Mouse (Mus musculus) urinary bladder, adult 2 months (tissue): ENCODE data around the gene 4930402H24Rik. TPM values are rescaled to one million over a fixed set of nuclear protein-coding genes. Genes with fewer than 3 reads are reported as not detected.

Source experiments
- DNase-seq: peaks from one replicate; pipeline ENCODE4 v3.0.0; 2022; ENCODE audit warnings: low spot score
- polyA plus RNA-seq: library from polyadenylated mRNA; depleted of rRNA; stranded (reverse); fragments of >200 nt; gene quantifications from 2 replicates; pipeline ENCODE4 v1.2.3, GENCODE M21; 2012; rRNA removed

4930402H24Rik gene
- polyA plus RNA-seq, result 46.6 and 46.9 TPM in 2 replicates

DNA sequence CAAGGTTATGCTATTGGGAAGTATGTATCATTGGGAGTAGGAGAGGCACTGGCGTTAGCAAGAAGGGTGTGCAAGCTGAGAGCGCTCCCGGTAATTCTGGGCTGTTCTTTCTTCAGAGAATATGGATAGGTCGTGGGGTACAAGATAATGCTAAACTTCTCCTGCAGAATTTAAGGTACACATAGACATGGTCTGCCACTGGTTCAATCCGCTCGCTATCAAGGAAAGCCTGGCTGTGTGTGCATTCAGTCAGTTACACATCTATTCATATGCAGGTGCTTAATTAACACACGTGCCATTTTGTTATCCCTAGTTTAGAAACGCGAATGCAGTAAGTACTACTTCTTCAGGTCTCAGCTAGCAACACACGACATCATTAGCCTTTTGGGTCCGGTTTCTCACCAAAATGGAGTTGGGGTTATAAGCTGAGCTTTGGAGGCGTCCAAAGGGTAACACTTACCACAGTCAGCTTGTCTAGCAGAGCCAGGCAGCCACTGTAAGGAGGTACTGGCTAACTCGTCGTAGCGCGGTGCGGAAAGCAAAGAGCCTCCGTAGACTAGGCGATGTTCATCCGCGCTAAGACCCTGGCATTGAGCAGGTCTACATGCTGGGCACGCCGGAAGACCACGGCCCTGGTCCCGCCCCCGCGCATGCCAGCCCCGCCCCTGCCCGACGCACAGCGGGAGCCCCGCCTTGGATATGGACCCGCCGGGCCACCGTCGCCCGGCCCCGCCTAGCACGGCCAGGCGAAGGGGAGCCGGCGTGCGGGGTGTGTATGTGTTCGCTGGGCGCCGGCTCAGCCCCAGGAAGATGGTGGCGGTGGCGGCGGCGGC, at the start of gene 4930402H24Rik, which contains the start of gene Atrn:
Gene 4930402H24Rik, minus strand, starts transcription at position 656 of the 833 bp plus-strand sequence.
Gene Atrn, plus strand, starts transcription at position 745 of the 833 bp plus-strand sequence.
- peak; percentile 90 for DNase-seq

DNA sequence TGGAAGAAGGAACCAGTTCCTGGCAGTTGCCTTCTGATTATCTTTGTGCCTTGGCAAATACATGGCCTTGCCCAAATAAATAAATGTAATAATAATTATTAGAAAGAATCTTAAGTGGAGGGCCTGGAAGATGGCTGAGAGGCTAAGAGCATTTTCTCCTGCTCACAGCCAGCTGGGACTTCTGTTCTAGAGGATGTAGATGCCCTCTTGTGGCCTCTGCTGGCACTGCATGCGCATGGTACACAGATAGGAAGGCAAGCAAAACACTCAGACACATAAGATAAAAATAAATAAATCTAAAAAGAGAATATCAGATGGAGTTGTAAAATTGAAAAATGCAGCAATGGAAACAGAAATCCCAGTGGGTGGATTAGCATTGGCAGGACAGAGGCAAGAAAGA, 44.3 kb upstream of the 4930402H24Rik start:
- peak; percentile 60 for DNase-seq

DNA sequence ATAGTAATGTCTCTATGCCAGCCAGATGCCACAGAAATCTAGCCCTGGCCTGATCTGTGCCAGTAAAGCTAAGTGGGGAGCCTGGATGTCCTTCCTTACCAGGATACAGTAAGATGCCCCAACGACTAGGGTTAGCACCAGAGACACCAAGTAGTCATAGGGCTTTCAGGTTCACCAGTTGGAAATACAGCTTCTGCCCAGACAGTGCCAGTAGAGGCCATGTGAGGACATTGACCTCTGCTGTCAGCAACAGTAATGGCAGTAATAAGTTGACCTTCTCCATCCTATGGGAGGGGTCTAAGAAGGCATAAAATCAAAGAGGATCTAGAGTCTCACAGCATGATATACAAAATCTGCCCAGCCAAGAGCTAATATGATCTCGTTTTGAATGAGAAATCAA, 43.6 kb upstream of the 4930402H24Rik start:
- DNase-seq, result no peak

DNA sequence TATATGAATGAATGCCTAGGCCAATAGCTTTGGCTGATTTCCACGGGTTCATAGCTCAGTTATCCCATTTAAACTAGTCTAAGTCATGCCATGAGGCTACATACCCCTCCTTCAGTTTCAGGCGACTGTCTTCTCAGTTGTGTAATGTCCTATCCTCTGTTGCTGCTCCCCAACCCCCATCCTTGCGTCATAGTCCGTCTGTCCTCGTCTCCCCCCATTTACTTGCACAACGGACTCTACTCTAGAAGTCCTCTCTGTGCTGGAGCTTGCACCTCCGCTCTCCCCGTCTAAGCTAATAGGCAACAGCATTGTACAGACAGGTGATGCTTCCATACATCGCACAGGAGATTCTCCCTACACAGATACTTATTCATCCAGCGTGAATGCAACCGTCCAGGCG, 26.7 kb upstream of the 4930402H24Rik start:
- DNase-seq, result no peak

DNA sequence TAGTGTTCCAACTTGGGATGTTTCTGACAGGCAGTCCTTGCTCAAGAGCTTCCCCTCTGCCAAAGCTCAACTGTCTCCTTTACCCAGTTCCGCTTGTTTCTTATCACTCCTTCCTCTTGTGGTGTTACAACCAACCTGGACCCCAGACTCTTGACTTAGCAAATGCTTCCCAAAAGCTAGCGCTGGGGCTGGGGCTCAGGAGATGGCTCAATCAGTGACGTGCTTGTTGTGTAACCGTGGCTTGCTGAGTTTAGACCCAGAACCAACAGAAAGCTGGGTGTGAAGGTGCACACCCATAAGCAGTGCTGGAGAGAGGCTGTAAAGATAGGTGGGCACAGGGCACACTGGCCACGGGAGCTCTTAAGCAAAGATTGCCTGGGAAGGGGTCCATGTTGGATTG, 23.8 kb upstream of the 4930402H24Rik start:
- no peak for DNase-seq

DNA sequence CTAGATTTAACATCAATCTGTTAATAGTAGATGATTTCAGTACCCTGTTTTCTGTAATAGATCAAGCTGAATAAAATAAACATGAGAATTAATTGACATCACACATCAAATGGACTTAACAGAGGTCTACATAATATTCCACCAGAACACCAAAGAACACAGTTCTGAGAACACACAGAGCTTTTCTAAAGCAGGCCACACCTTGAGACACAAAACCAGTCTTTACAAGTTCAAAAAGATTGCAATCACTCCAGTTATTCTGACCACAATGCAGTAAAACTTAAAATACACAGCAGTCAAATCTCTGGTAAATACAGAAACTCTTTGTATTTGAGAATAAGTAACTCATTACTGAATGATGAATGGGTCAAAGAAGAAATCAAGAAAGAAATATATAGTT, 22.3 kb upstream of the 4930402H24Rik start:
- no peak for DNase-seq

DNA sequence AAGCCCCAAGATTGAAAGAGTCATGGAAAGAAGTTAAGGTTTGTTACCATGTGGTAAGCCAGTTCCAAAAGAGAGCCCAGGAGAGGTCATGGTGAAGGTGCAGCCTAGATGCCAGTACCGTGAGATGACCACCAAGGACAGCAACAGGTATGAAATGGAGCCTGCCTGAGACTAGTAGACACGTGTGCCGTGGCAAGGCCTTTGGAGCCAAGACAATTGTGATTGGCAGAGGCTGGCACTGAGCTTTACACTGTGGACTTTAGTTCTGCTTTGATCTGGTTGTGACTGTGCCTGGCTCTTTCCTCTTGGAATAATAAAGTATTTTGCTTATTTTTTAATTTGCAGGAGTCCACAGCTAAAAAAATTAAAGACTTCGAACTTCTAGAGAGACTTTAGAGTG, 21.8 kb upstream of the 4930402H24Rik start:
- DNase-seq, result no peak

DNA sequence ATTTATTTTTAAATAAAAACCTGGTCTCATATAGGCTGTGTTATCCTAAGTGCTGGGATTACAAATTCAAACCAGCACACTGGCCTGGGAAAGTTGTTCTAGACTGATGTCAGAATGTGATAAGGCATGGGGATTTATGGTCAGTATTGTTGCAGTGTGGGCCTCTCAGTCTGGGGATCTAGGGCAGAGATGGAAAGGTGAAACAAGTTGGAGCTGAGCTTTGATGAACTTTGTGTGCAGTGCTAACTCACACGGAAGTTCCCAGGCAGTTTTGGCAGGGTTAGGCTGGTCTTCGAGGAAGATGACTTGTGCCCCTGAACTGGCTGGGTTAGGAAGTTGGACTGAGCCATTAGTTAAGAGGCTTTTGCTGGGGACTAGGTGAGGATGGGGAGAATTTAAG, 18.7 kb upstream of the 4930402H24Rik start:
- DNase-seq, result peak; percentile 24

DNA sequence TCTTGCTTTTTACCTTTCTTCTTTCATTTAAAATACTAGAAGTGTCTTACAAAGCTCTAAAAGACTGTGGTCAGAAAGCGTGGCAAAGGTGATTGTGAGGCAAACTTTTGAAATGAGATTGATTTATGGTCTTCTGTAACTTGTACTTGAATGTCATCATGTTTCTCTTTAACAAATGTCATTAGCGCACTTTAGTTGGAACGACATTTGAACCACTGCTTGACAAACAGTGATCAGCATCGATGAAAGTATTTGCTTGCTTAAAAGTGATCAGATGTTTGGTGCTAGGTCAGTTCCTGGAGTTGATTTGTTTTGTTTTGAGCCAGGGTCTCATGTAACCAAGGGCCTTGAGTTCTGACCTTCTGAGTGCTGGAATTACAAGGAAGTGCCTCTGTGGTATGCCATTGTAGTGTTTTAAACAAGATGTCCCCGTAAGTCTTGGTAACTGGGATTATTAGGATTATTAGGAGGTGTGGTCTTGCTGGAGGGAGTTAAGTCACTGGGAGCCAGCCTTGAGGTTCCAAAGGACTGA, 12.9 kb upstream of the 4930402H24Rik start:
- no peak for DNase-seq

DNA sequence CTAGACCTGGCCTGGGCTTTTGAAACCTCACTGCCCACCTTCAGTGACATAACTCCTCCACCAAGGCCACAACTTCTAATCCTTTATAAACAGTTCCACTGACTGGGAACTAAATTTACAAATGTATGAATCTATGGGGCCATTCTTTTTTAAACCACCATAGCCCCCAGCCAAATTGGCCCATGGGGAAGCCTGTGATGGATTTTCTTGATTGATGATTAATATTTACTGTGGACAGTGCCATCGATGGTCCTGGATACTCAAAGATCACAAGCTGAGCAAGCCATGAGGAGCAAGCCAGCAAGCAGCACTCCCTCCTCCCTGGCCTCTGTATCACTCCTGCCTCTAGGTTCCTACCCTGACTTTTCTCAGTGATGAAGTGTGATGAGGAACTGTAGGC, 11.5 kb upstream of the 4930402H24Rik start:
- DNase-seq, result no peak

DNA sequence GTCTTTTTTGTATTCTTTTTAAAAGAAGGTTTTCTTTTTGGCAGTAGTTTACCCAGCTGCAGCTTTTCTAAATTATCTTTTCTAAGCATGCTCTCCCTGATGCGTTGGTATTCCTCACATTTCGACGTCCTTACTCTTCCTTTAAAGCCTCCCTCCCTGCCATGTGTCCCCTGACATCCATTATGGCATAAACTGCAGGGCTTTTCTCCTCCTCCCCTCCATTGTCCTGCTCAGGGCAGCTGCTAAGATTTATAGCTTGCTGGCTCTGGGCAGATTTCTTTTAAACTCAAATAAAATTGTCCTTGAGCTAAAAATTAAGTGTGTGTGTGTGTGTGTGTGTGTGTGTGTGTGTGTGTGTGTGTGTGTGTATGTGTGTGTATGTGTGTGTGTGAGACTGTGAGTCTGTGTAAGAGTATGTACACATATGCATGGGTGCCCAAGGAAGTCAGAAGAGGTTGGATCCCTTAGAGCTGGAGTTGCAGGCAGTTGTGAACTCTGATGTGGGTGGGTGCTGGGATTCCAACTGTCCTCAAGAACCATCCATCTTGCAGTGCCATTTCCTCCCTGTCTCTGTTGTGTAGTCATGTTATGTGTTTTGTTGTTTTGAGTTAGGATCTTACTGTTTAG, 10.4 kb upstream of the 4930402H24Rik start:
- no peak for DNase-seq

DNA sequence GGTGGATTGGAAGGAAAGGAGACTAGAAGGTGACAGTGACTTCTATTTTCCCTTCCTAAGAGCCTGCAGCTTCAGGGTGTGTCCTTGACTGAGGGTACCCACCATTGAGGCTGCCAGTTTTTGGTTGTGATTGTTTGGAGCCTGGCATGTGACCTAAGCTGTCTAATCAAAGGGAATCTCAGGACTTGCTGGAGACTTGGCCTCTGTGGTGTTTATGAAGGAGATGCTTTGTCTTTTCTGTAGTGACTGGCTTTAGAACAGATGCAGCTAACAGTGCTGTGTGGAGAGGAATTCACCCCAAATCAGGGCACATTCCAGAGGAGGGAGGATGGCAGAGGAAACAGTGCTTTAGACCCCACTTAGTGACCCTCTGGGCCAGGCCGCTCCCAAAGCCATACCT, 8.7 kb upstream of the 4930402H24Rik start:
- DNase-seq, result no peak

DNA sequence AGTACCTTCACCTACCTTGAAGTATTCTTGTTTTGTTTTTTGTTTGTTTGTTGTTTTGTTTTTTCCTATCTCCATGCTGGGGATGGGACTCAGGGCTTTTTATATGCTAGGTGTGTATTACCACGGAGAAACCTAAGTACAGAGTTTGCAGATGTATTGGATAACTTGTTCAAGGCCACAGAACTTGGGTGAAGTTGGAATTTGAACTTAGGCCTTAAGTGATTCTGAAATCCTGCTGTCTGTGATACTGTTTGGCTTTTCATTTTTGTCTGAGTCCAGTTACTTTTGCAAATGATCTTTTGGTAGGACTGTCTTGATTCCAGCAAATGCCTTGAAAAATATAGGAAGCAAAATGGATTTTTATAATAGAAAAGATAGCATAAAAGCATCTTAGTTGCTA, 5.5 kb upstream of the 4930402H24Rik start:
- DNase-seq, result no peak

DNA sequence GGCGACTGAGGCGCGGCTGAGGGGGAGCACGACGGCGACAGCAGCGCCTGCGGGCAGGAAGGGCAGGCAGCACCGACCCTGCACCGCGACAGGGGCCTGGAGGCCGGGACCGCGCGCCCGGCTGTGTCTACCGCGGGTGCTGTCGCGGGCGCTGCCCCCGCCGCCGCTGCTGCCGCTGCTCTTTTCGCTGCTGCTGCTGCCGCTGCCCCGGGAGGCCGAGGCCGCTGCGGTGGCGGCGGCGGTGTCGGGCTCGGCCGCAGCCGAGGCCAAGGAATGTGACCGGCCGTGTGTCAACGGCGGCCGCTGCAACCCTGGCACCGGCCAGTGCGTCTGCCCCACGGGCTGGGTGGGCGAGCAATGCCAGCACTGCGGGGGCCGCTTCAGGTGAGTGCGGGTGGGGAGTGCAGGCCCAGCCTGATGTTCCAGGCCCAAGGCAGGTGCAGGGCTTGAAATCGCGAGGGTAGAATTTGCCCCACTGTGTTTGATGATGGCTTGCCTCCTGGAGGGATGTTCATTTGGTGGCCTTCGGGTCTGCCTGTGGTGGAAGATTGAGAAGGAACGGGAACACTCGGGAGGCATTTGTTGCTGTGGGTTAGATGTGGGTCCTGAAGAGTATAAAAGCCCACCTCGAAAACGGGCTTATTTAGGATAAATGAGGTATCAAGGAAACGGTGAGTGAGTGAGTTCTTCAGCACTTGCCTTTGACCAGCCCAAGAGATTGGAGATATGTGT, 544 bp upstream of the 4930402H24Rik start:
- no peak for DNase-seq

DNA sequence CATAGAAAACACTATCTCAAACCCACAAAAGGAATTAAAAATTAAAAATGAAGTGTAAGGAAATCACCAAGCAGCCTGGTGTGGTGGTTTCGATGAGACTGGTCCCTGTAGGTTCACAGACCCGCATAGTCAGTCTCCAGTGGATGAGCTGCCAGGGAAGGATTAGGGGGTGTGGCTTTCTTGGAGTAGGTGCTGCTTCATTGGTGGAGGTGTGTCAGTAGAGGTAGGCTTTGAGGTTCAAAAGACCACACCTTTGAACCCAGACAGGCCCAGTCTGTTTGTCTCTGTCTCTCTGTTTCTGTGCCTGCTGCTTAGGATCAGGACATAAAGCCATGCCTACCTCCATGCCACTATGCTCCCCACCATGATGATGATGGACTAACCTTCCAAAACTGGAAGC, 7.4 kb downstream of the 4930402H24Rik start:
- no peak for DNase-seq

DNA sequence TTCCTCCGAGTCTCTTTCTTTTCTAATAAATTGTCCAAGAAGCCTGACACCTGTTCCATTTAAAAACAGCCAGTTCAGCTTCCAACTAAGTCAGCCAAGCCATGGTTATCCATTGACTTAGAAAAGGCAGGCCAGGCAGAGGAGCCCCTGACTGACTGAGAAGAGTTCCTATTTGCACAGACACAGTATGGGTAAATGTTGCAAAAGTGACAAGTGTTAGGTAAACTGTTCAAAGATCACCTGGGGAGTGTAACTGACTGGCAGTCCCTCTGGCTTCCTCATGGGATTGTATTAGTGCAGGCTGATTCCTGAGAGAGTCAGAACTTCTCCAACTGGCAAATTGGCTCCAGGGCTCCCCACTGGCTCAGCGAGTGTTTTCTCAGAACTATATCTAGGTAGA, 8.3 kb downstream of the 4930402H24Rik start:
- DNase-seq, result no peak

DNA sequence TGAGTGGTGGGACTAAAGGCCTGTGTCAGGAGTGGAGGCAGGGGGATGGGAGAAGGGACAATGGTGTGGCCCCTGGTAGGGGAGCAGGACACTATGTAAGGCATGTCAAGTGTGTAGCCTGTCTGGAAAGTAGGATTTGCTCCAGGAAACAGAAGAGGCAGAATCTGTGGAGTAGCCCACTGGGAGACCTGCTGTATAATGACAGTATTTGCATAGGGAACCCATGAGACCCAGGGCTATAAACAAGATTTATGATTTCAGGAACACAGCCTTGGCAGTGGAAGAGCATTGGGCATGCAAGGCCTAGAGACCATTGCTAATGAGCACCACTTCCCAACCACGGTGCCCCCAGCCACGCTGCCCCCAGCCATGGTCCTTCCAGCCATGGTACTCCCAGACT, 9.3 kb downstream of the 4930402H24Rik start:
- no peak for DNase-seq

DNA sequence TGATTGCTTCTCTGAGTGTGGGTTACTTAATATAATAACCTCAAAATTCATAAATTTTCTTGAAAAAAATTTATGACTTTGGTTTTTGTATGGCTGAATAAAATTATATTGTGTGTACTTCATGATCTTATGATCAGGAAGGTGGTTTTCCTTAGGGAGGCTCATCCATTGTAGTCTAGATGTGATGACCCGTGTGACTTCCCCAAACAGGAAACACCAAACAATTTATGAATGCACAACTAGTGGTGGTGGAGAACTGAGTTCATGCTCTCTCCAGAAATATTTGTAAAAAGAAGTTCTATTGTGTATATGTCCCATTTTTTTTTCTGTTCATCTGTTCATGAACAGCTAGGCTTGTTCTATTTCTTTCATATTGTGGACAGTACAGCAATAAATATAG, 18.8 kb downstream of the 4930402H24Rik start:
- no peak for DNase-seq

DNA sequence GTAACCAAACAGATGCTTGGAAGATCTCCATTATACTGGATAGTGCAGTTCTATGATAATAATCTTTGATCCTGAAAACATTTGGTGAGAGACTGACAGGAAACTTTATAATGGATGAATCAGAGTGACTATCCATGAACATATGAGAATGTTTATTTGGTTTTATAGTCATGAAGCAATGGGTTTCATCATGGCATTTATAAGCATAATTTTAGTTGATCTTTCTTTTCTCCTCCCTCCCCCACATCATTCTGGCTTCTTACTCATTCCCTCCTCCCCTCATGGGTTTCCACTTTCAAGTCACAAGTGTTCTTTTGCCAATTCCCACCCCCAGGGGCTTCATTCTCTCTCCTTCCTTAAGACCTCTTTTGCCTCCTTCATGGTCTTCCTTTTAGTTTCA, 19.2 kb downstream of the 4930402H24Rik start:
- DNase-seq, result no peak

DNA sequence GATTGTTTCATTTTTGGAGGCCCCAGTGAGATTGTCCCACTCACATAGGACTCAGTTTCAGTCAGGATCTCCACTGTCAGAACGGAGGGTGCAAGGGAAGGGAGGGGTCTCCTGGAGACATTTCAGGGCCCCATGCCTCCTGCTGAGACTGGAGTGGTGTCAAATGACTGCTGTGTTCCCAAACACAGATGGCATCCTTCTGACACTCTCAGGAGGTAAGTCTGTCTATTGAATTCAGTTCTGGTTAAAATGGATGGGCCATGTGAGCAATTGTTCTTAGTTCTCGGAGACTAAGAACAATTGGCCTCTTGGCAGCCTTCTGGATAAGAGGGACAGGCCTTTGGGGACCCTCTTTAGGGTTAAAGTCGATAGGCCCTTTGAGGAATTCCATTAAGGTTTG, 28.8 kb downstream of the 4930402H24Rik start:
- no peak for DNase-seq

DNA sequence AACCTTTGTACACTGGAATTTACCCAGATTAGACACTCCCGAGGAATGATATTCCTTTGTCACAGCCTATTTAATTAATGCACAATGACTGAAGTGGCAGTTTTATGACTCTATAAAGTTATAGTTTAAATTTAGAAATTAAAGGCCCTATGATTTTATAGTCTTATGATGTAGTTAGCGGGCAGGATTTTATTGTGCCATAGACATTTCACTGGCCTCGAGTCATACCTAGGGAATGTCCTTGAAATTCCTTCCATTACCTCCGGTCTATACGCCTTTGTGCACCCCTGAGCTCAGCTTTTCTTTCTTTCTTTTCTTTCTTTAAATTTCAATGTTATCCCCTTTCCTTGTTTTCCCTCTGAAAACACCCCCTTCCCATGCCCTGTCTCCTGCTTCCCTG, 35.3 kb downstream of the 4930402H24Rik start:
- no peak for DNase-seq

DNA sequence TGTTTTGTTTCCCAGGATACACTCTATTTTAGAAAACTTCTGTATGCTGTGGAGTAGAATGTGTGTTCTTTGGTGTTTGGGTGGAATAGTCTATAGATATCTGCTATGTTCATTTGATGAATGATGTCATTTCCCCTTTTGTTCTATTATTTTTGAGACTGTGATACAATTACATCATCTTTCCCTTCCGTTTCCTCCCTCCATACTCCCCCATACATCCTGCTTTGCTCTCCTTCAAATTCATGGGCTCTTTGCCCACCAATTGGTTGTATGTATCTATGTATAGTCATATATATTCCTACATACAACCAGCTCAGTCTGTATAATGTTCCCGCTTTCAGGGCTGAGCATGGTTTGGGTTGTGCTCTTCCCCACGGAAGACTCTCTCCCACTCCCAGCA, 44.1 kb downstream of the 4930402H24Rik start:
- DNase-seq, result no peak
